Mouse (Mus musculus) myocyte (in vitro differentiated cells): ENCODE measurements around the gene Yars. TPM values are rescaled to one million over a fixed set of nuclear protein-coding genes. Genes with fewer than 3 reads are reported as not detected.

ENCODE experiments used
- H3K27me3 ChIP-seq: one replicate; pipeline ENCODE4 v1.6.1; 2011; ENCODE audit not compliant: control insufficient read depth, insufficient read depth, insufficient read length
- H3K36me3 ChIP-seq: one replicate; pipeline ENCODE4 v1.6.1; 2011; ENCODE audit not compliant: control insufficient read depth, insufficient read depth
- H3K4me2 ChIP-seq: one replicate; pipeline ENCODE4 v1.6.1; 2011; ENCODE audit warnings: low read depth, control low read depth
- H3K4me3 ChIP-seq: one replicate; pipeline ENCODE4 v1.5.1; 2011; ENCODE audit warnings: mild to moderate bottlenecking, control low read depth, moderate library complexity
- H3K79me2 ChIP-seq: one replicate; pipeline ENCODE4 v1.6.1; 2011; ENCODE audit not compliant: control insufficient read depth, insufficient read depth
- H3ac ChIP-seq: one replicate; pipeline ENCODE4 v1.6.1; 2011; ENCODE audit not compliant: control insufficient read depth, insufficient read length
- CEBPB ChIP-seq: IDR thresholded peaks from 2 replicates; pipeline ENCODE4 v1.6.1; 2011; ENCODE audit warnings: mild to moderate bottlenecking, moderate library complexity; ENCODE audit not compliant: poor library complexity, insufficient read depth, severe bottlenecking
- E2F4 ChIP-seq: IDR thresholded peaks from one replicate; pipeline ENCODE4 v1.6.1; 2011; ENCODE audit warnings: mild to moderate bottlenecking, control low read depth, moderate library complexity; ENCODE audit not compliant: insufficient read depth
- MAX ChIP-seq: IDR thresholded peaks from one replicate; pipeline ENCODE4 v1.6.1; 2011; ENCODE audit warnings: low read depth, mild to moderate bottlenecking, control low read depth
- MYOD1 ChIP-seq, 3 experiments: IDR thresholded peaks; one replicate each; pipeline ENCODE4 v1.6.1; 2011; ENCODE audit warnings: control low read depth in 2 of 3, low read depth in 2 of 3, mild to moderate bottlenecking in 2 of 3, moderate library complexity in 1 of 3; ENCODE audit not compliant: insufficient read length in 2 of 3, control insufficient read depth in 1 of 3
- MYOG ChIP-seq, 3 experiments: IDR thresholded peaks; one replicate each; pipeline ENCODE4 v1.6.1; 2011; ENCODE audit warnings: control low read depth in 2 of 3, low read depth in 2 of 3, mild to moderate bottlenecking in 2 of 3; ENCODE audit not compliant: insufficient read length in 2 of 3, control insufficient read depth in 1 of 3, insufficient read depth in 1 of 3
- POLR2A ChIP-seq: IDR thresholded peaks from one replicate; pipeline ENCODE4 v1.6.1; 2011; ENCODE audit warnings: low read depth, mild to moderate bottlenecking, control low read depth, moderate library complexity; ENCODE audit not compliant: insufficient read length
- POLR2AphosphoS2 ChIP-seq: IDR thresholded peaks from one replicate; pipeline ENCODE4 v1.6.1; 2011; ENCODE audit warnings: low read depth, control low read depth; ENCODE audit not compliant: insufficient read length
- REST ChIP-seq: IDR thresholded peaks from one replicate; pipeline ENCODE4 v1.6.1; 2011; ENCODE audit warnings: mild to moderate bottlenecking, control low read depth, moderate library complexity; ENCODE audit not compliant: insufficient read depth, insufficient read length
- SRF ChIP-seq: IDR thresholded peaks from one replicate; pipeline ENCODE4 v1.6.1; 2011; ENCODE audit warnings: low read depth; ENCODE audit not compliant: control insufficient read depth, insufficient read length
- TCF12 ChIP-seq: IDR thresholded peaks from one replicate; pipeline ENCODE4 v1.6.1; 2011; ENCODE audit warnings: mild to moderate bottlenecking, control low read depth; ENCODE audit not compliant: poor library complexity, insufficient read depth, severe bottlenecking
- TCF3 ChIP-seq: IDR thresholded peaks from one replicate; pipeline ENCODE4 v1.6.1; 2011; ENCODE audit warnings: low read depth, control low read depth; ENCODE audit not compliant: insufficient read length
- USF1 ChIP-seq: IDR thresholded peaks from one replicate; pipeline ENCODE4 v1.6.1; 2011; ENCODE audit warnings: low read depth, mild to moderate bottlenecking, control low read depth, moderate library complexity
- polyA plus RNA-seq: library from polyadenylated mRNA; unstranded; fragments of >200 nt; fragmentation: generic; extraction: Trizol; gene quantifications from one replicate; pipeline ENCODE4 v1.2.1, GENCODE M21; 2012; ENCODE audit warnings: missing spikeins

Gene Yars
- polyA plus RNA-seq, 1 experiment, result 183 TPM

GRCm38 (mm10) chr4:129157541-129157940, 32.0 kb upstream of the Yars start:
- H3K79me2 ChIP-seq, result no peaks in the 10 kb centered on the region
- H3K27me3 ChIP-seq, result no peaks in the 10 kb centered on the region
- H3K4me3 ChIP-seq, result no peak overlapping the region
- TF ChIP-seq MAX (no peak), SRF (no peak), CEBPB (no peak)
- no peak overlapping the region for H3ac ChIP-seq
- H3K36me3 ChIP-seq, result peaks cover 27% of the 10 kb centered on the region
- H3K4me2 ChIP-seq, result no peak overlapping the region

- Histone ChIP-seq H3K36me3 (peaks cover 20% of the 10 kb centered on the region), H3ac (no peak overlapping the region)
Measured at GRCm38 (mm10) chr4:129158549-129158948, 31.0 kb upstream of the Yars start.

GRCm38 (mm10) chr4:129161076-129161475, 28.5 kb upstream of the Yars start:
- Histone ChIP-seq H3K4me2 (no peak overlapping the region), H3K27me3 (no peaks in the 10 kb centered on the region), H3K79me2 (no peaks in the 10 kb centered on the region), H3K4me3 (no peak overlapping the region), H3ac (no peak overlapping the region), H3K36me3 (peaks cover 22% of the 10 kb centered on the region)
- no peak for TF ChIP-seq MYOG (IDR thresholded peaks at IDR 0.05; ENCODE audit: control insufficient read depth in 1 of 3, insufficient read depth in 1 of 3, insufficient read length in 2 of 3, low read depth in 2 of 3)
- no peak for TF ChIP-seq TCF12
- no peak for TF ChIP-seq CEBPB
- TF ChIP-seq MYOD1 (IDR thresholded peaks at IDR 0.05; ENCODE audit: control insufficient read depth in 1 of 3, insufficient read length in 2 of 3, low read depth in 2 of 3), result no peak
- no peak for TF ChIP-seq POLR2A
- no peak for TF ChIP-seq USF1
- no peak for TF ChIP-seq E2F4

More at GRCm38 (mm10) chr4:129158549-129158948, 31.0 kb upstream of the Yars start:
- H3K4me2 ChIP-seq, result no peak overlapping the region
- no peak overlapping the region for H3K4me3 ChIP-seq
- no peaks in the 10 kb centered on the region for H3K79me2 ChIP-seq
- TF ChIP-seq MYOD1 (IDR thresholded peaks at IDR 0.05; ENCODE audit: control insufficient read depth in 1 of 3, insufficient read length in 2 of 3, low read depth in 2 of 3) (no peak), TCF12 (no peak), E2F4 (no peak), TCF3 (no peak), CEBPB (no peak), USF1 (no peak), SRF (no peak), MAX (no peak), REST (no peak), POLR2A (no peak), MYOG (IDR thresholded peaks at IDR 0.05; ENCODE audit: control insufficient read depth in 1 of 3, insufficient read depth in 1 of 3, insufficient read length in 2 of 3, low read depth in 2 of 3) (no peak), POLR2AphosphoS2 (no peak)
- no peaks in the 10 kb centered on the region for H3K27me3 ChIP-seq

DNA sequence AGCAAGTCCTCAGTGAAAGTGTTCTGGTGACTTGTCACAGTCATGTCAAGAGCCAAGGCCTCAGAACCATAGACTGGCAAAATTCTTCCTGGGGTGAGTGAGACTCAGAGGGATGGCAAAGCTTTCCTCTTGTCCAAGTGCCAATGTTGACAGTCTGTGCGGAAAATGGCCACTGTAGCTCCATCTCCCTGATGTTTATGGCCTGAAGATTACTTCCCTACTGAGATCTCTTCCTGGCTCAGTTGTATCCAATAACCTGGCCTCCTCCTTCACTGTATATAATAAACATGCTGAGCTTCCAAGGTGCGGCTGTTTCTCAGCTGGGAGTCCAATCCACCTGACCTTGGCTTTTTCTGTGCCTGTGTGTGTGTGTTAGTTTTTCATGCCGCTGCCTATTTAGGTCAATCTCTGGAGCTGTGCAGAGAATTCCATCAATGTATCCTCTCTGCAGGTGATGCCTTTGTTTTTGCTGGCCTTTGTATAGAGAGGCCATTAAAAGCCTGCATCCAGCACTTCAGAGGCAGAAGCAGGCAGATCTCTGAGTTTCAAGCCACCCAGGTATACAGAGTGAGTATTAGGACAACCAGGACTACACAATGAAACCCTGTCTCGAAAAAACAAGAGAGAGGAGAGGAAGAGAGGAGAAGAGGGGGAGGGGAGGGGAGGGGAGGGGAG, 27.8 kb upstream of the Yars start:
- Histone ChIP-seq H3K79me2 (no peaks in the 10 kb centered on the region), H3K4me3 (no peak overlapping the region), H3ac (no peak overlapping the region), H3K36me3 (peaks cover 19% of the 10 kb centered on the region), H3K27me3 (no peaks in the 10 kb centered on the region), H3K4me2 (no peak overlapping the region)
- TF ChIP-seq POLR2A (no peak), USF1 (no peak), REST (no peak), SRF (no peak), TCF3 (no peak), MYOD1 (IDR thresholded peaks at IDR 0.05; ENCODE audit: control insufficient read depth in 1 of 3, insufficient read length in 2 of 3, low read depth in 2 of 3) (no peak), TCF12 (no peak), POLR2AphosphoS2 (no peak), MYOG (IDR thresholded peaks at IDR 0.05; ENCODE audit: control insufficient read depth in 1 of 3, insufficient read depth in 1 of 3, insufficient read length in 2 of 3, low read depth in 2 of 3) (no peak), MAX (no peak), E2F4 (no peak), CEBPB (no peak)

DNA sequence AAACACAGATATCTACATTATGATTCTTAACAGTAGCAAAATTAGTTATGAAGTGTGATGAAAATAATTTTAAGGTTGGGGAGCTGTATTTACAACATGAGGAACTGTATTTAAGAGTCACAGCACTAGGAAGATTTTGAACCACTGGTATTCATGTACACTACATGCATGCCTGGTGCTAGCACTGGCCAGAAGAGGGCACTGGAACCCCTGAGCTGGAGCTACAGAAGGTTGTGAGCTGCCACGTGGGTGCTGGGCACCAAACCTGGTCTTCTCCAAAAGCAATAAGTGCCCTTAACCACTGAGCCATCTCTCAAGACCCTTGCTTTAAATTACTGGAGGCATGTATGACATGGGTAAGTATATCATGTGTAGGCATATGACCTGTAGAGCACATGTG, 17.0 kb upstream of the Yars start:
- H3ac ChIP-seq, result no peak overlapping the region
- H3K4me3 ChIP-seq, result no peak overlapping the region
- H3K79me2 ChIP-seq, result no peaks in the 10 kb centered on the region
- peaks cover 62% of the 10 kb centered on the region for H3K36me3 ChIP-seq
- H3K4me2 ChIP-seq, result no peak overlapping the region
- TF ChIP-seq USF1, result no peak
- TF ChIP-seq REST, result no peak
- TF ChIP-seq SRF, result no peak
- no peak for TF ChIP-seq CEBPB
- no peak for TF ChIP-seq TCF12
- no peak for TF ChIP-seq TCF3
- no peak for TF ChIP-seq MYOD1 (IDR thresholded peaks at IDR 0.05; ENCODE audit: control insufficient read depth in 1 of 3, insufficient read length in 2 of 3, low read depth in 2 of 3)
- TF ChIP-seq POLR2A, result no peak
- TF ChIP-seq E2F4, result no peak
- no peak for TF ChIP-seq MYOG (IDR thresholded peaks at IDR 0.05; ENCODE audit: control insufficient read depth in 1 of 3, insufficient read depth in 1 of 3, insufficient read length in 2 of 3, low read depth in 2 of 3)
- no peak for TF ChIP-seq MAX
- TF ChIP-seq POLR2AphosphoS2, result no peak
- no peaks in the 10 kb centered on the region for H3K27me3 ChIP-seq
